Comparison of ENCODE assay signal across 22 mouse cellular contexts in the genomic region with DNA sequence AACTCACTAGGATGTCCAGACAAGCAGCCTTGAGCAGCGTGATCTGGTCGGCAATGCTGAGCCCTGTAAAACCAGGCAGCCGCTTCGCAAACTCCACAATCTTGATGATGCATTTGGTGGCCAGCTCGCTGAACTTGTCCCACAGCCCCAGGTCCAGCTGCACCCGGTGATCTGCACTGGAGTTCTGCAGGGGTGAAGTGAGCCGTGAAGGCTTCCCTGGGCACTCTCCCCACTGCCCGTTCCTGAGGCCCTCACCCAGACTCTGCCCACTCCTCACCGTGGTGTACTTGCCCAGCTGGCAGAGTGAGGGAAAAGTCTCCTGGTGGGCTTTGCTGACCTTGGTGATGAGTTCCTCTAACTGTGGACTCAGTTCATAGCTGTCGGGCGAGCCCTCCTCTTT. TPM values are rescaled to one million over a fixed set of nuclear protein-coding genes. Genes with fewer than 3 reads are reported as not detected.
DNase-seq lines count a peak whose midpoint lies in the region; ATAC-seq and TF ChIP-seq lines count a peak whose summit lies in the region.
"Had no signal": no experiment of that assay in that cellular context is flagged by ENCODE, and none has a peak within 500 bp of the region (broad histone marks: within the 10 kb centered on the region; RNA-seq: fewer than 3 reads in every experiment).

No protein-coding gene starts in this region.

- H3K4me2 ChIP-seq in liver, embryonic 12.5 days = no peak overlapping the region
- H3K4me2 ChIP-seq: embryonic facial prominence, embryonic 15.5 days; heart, embryonic 15.5 days; hindbrain, embryonic 12.5 days had no signal

- H3K36me3 ChIP-seq in heart, adult 2 months (ENCODE audit: control insufficient read depth, insufficient read depth, low read length) = no peaks in the 10 kb centered on the region; the same call in 1 of the 2 replicates
- no peaks in the 10 kb centered on the region; the same call in 1 of the 2 replicates for H3K36me3 ChIP-seq in liver, adult 2 months (ENCODE audit: control insufficient read depth, insufficient read depth, low read length)
- H3K36me3 ChIP-seq in liver, embryonic 12.5 days = peaks cover 6% of the 10 kb centered on the region
- peaks cover 71% of the 10 kb centered on the region for H3K36me3 ChIP-seq in E14TG2a.4 (ENCODE audit: insufficient read depth, low read length)
- H3K36me3 ChIP-seq: heart, embryonic 15.5 days; hindbrain, embryonic 12.5 days; midbrain, embryonic 10.5 days had no signal

- H3K79me2 ChIP-seq in heart, adult 2 months (replicated peaks; ENCODE audit: control insufficient read depth, insufficient read depth, low read length) = peaks cover 2% of the 10 kb centered on the region; the same call in 1 of the 2 replicates
- no peaks in the 10 kb centered on the region for H3K79me2 ChIP-seq in liver, adult 2 months (ENCODE audit: control insufficient read depth, insufficient read depth, low read length)

- intact Hi-C loops in heart, adult 2 months (cut with DNase I) = loop anchor here (1.0 kb wide), 2 partner anchors 39 to 76 kb away; a partner anchor contains a TSS

- WGBS in heart, adult 2 months = 75% methylated on average over 11 of the region's 11 CpGs
- WGBS in liver, adult 2 months = 76% methylated on average over 11 of the region's 11 CpGs
- WGBS in liver, embryonic 12.5 days (ENCODE audit: insufficient replicate concordance) = 56% methylated on average over 11 of the region's 11 CpGs

- H3K27ac ChIP-seq in heart, adult 2 months = peak overlapping the region; percentile 63
- peak overlapping the region; percentile 51 for H3K27ac ChIP-seq in liver, adult 2 months (replicated peaks; ENCODE audit: insufficient read depth, low read depth, low read length)
- no peak overlapping the region for H3K27ac ChIP-seq in liver, embryonic 12.5 days
- H3K27ac ChIP-seq: heart, embryonic 15.5 days; hindbrain, embryonic 12.5 days; layer of hippocampus, adult 2 months; macrophage; midbrain, embryonic 10.5 days had no signal

- no peaks in the 10 kb centered on the region for H3K9me3 ChIP-seq in liver, embryonic 12.5 days (replicated peaks)
- H3K9me3 ChIP-seq in E14TG2a.4 (ENCODE audit: low read length) = no peaks in the 10 kb centered on the region
- H3K9me3 ChIP-seq: embryonic facial prominence, embryonic 15.5 days; heart, embryonic 15.5 days; hindbrain, embryonic 12.5 days; midbrain, embryonic 10.5 days had no signal

- H3K27me3 ChIP-seq in heart, adult 2 months (ENCODE audit: control insufficient read depth, insufficient read depth, low read length) = no peaks in the 10 kb centered on the region
- no peaks in the 10 kb centered on the region for H3K27me3 ChIP-seq in liver, adult 2 months (ENCODE audit: control insufficient read depth, insufficient read depth, low read length)
- H3K27me3 ChIP-seq in liver, embryonic 12.5 days (replicated peaks) = peaks cover 71% of the 10 kb centered on the region
- no peaks in the 10 kb centered on the region for H3K27me3 ChIP-seq in E14TG2a.4 (ENCODE audit: insufficient read depth, low read length)
- H3K27me3 ChIP-seq: embryonic facial prominence, embryonic 15.5 days had no signal

- peaks cover 20% of the 10 kb centered on the region for H3K4me1 ChIP-seq in heart, adult 2 months (ENCODE audit: control insufficient read depth, insufficient read depth, low read length)
- peaks cover 4% of the 10 kb centered on the region; the same call in 1 of the 2 replicates for H3K4me1 ChIP-seq in liver, adult 2 months (ENCODE audit: control insufficient read depth, insufficient read depth, low read length)
- peaks cover 37% of the 10 kb centered on the region for H3K4me1 ChIP-seq in liver, embryonic 12.5 days
- peaks cover 93% of the 10 kb centered on the region for H3K4me1 ChIP-seq in E14TG2a.4 (replicated peaks; ENCODE audit: low read depth, low read length)

- ATAC-seq in liver, embryonic 12.5 days = no peak

- H3K9ac ChIP-seq in heart, adult 2 months (ENCODE audit: low read depth, low read length) = peak overlapping the region; percentile 5; the same call in 1 of the 2 replicates
- H3K9ac ChIP-seq in liver, adult 2 months (ENCODE audit: low read depth, low read length) = 0 out of 2 replicates have a peak overlapping the region, but pooled peaks have one; percentile 30
- no peak overlapping the region for H3K9ac ChIP-seq in liver, embryonic 12.5 days
- H3K9ac ChIP-seq: embryonic facial prominence, embryonic 15.5 days; heart, embryonic 15.5 days; hindbrain, embryonic 12.5 days had no signal

- no peak for TF ChIP-seq EP300 in heart, adult 2 months (IDR thresholded peaks at IDR 0.05; ENCODE audit: insufficient read depth, low read depth, low read length)

- peak in 1 of 2 experiments; percentile 28 for DNase-seq in heart, adult 2 months
- no peak for DNase-seq in heart, adult 9 months (ENCODE audit: low spot score in 2 of 2)
- DNase-seq in liver, adult 2 months (ENCODE audit: extremely low read depth, low read depth, low spot score) = no peak
- peak; percentile 49 for DNase-seq in R1 (ENCODE audit: low read depth, low spot score)
- no peak for DNase-seq in embryo, embryonic 10.5 days (ENCODE audit: low spot score)
- no peak for DNase-seq in cerebellum, postnatal 14 days
- DNase-seq: adrenal gland, adult 8-10 months had no signal

- no peak overlapping the region for H3K4me3 ChIP-seq in heart, adult 2 months
- H3K4me3 ChIP-seq in liver, adult 2 months (ENCODE audit: insufficient read depth, low read depth, low read length) = no peak overlapping the region
- no peak overlapping the region for H3K4me3 ChIP-seq in liver, embryonic 12.5 days
- H3K4me3 ChIP-seq in E14TG2a.4 (replicated peaks; ENCODE audit: low read length) = peak overlapping the region; percentile 94
- H3K4me3 ChIP-seq: embryonic facial prominence, embryonic 15.5 days; heart, embryonic 15.5 days; hindbrain, embryonic 12.5 days; layer of hippocampus, adult 2 months had no signal

- no peak for TF ChIP-seq CTCF in heart, adult 2 months (IDR thresholded peaks at IDR 0.05)
- TF ChIP-seq CTCF in liver, adult 2 months (IDR thresholded peaks at IDR 0.05; ENCODE audit: low read depth, low read length) = no peak
- no peak for TF ChIP-seq CTCF in E14TG2a.4 (conservative IDR thresholded peaks at IDR 0.05; ENCODE audit: low read length)

- no peak for TF ChIP-seq POLR2A in heart, adult 2 months (IDR thresholded peaks at IDR 0.05; ENCODE audit: insufficient read depth, low read depth, low read length)
- no peak for TF ChIP-seq POLR2A in liver, adult 2 months (IDR thresholded peaks at IDR 0.05; ENCODE audit: extremely low read depth, insufficient read depth, low read length)

RNA-seq across cellular contexts. Expression of a gene that starts 8.1 kb away (rescaled TPM):
- total RNA-seq in heart, adult 2 months (2021) = 1 to 10 TPM; 1.5 to 2.0 TPM
- polyA plus RNA-seq in heart, adult 2 months (2012; rRNA removed) = 2.4 and 4.6 TPM in 2 replicates
- 1.3 and 2.2 TPM in 2 replicates for total RNA-seq in liver, adult 2 months (2014; rRNA removed)
- polyA plus RNA-seq in liver, adult 2 months (2012; rRNA removed) = 1.7 and 1.8 TPM in 2 replicates
- polyA plus RNA-seq in liver, embryonic 12.5 days (2016; fragmentation: Nextera tagmentation; extraction: Ambion mirVana) = 6.4 and 8.9 TPM in 2 replicates

RNA-seq across cellular contexts. Expression of a gene that starts 17.5 kb away (rescaled TPM):
- 10 to 100 TPM; 18.1 to 20.3 TPM for total RNA-seq in heart, adult 2 months (2021)
- 19.9 and 26.9 TPM in 2 replicates for polyA plus RNA-seq in heart, adult 2 months (2012; rRNA removed)
- total RNA-seq in liver, adult 2 months (2014; rRNA removed) = 1.5 and 2.0 TPM in 2 replicates
- 5.3 and 6.0 TPM in 2 replicates for polyA plus RNA-seq in liver, adult 2 months (2012; rRNA removed)
- 4.4 and 4.9 TPM in 2 replicates for polyA plus RNA-seq in liver, embryonic 12.5 days (2016; fragmentation: Nextera tagmentation; extraction: Ambion mirVana)

RNA-seq across cellular contexts. Expression of a gene that starts 30.5 kb away (rescaled TPM):
- total RNA-seq in heart, adult 2 months (2021) = not detected
- polyA plus RNA-seq in heart, adult 2 months (2012; rRNA removed) = 0.06 TPM in 1 of 2 replicates, not detected in the other
- total RNA-seq in liver, adult 2 months (2014; rRNA removed) = not detected in 2 replicates
- 0.05 TPM in 1 of 2 replicates, not detected in the other for polyA plus RNA-seq in liver, adult 2 months (2012; rRNA removed)
- not detected in 2 replicates for polyA plus RNA-seq in liver, embryonic 12.5 days (2016; fragmentation: Nextera tagmentation; extraction: Ambion mirVana)
- total RNA-seq: gastrocnemius, adult 18-20 months; granulocyte monocyte progenitor cell, adult 5-6 weeks; layer of hippocampus, adult 2 months; layer of hippocampus, postnatal 36 days; left cerebral cortex, postnatal 4 days; monocyte, adult 5-6 weeks had no signal
- polyA plus RNA-seq: heart, embryonic 15.5 days; inflammation-experienced regulatory T-cells, adult 6 months; liver, embryonic 16.5 days; macrophage had no signal

RNA-seq across cellular contexts. Expression of a gene that starts 35.3 kb away (rescaled TPM):
- total RNA-seq in heart, adult 2 months (2021) = 10 to 100 TPM; 13.1 to 15.6 TPM
- 33.4 and 42.1 TPM in 2 replicates for polyA plus RNA-seq in heart, adult 2 months (2012; rRNA removed)
- 47.6 and 449 TPM in 2 replicates for total RNA-seq in liver, adult 2 months (2014; rRNA removed)
- polyA plus RNA-seq in liver, adult 2 months (2012; rRNA removed) = 107 and 123 TPM in 2 replicates
- polyA plus RNA-seq in liver, embryonic 12.5 days (2016; fragmentation: Nextera tagmentation; extraction: Ambion mirVana) = 21.9 and 26.6 TPM in 2 replicates

RNA-seq across cellular contexts. Expression of a gene that starts 36.8 kb away (rescaled TPM):
- total RNA-seq in heart, adult 2 months (2021) = 10 to 100 TPM; 31.6 to 32.8 TPM
- 16.2 and 29.9 TPM in 2 replicates for polyA plus RNA-seq in heart, adult 2 months (2012; rRNA removed)
- total RNA-seq in liver, adult 2 months (2014; rRNA removed) = 15.6 and 21.0 TPM in 2 replicates
- 8.1 and 9.4 TPM in 2 replicates for polyA plus RNA-seq in liver, adult 2 months (2012; rRNA removed)
- polyA plus RNA-seq in liver, embryonic 12.5 days (2016; fragmentation: Nextera tagmentation; extraction: Ambion mirVana) = 31.2 and 32.0 TPM in 2 replicates
